Mouse (Mus musculus): ENCODE measurements around the gene Gucy2g. TPM values are rescaled to one million over a fixed set of nuclear protein-coding genes. Genes with fewer than 3 reads are reported as not detected.
A peak's percentile ranks its signal among the peaks of the same experiment; 100 is the strongest.

Gene Gucy2g
- polyA plus RNA-seq, 1 experiment from 2014 or later: 0.08 TPM

- ATAC-seq (ENCODE audit: low FRiP score, low TSS enrichment): no peak
- 86% methylated on average over 5 of the region's 5 CpGs for WGBS
Observed at GRCm38 (mm10) chr19:55247563-55247962, 6.5 kb upstream of the Gucy2g start.

GRCm38 (mm10) chr19:55244791-55245231 lies 3.8 kb upstream of the Gucy2g start:
- WGBS: 30% methylated on average over 7 of the region's 7 CpGs
- H3K9ac ChIP-seq (ENCODE audit: low read length): no peak overlapping the region
- H3K27ac ChIP-seq (replicated peaks): peak overlapping the region; percentile 56; the same call in 1 of the 2 replicates
- no peak overlapping the region for H3K4me3 ChIP-seq (ENCODE audit: low read depth, low read length)
- H3K4me1 ChIP-seq (replicated peaks; ENCODE audit: control insufficient read depth, insufficient read depth): no peaks in the 10 kb centered on the region
- DNase-seq (ENCODE audit: low spot score) (peak; percentile 71), ATAC-seq (ENCODE audit: low FRiP score, low TSS enrichment) (peak; percentile 88)
- H3K9me3 ChIP-seq (ENCODE audit: control insufficient read depth, low read length): no peaks in the 10 kb centered on the region
- no peaks in the 10 kb centered on the region for H3K27me3 ChIP-seq (ENCODE audit: control insufficient read depth, insufficient read depth, low read length)
- H3K4me2 ChIP-seq (replicated peaks; ENCODE audit: low read depth): no peak overlapping the region
- no peaks in the 10 kb centered on the region for H3K36me3 ChIP-seq (ENCODE audit: control insufficient read depth, insufficient read depth, low read length)
- TF ChIP-seq CTCF (IDR thresholded peaks at IDR 0.05; ENCODE audit: low read depth) (peak; percentile 73), EP300 (optimal IDR thresholded peaks at IDR 0.05) (no peak)

More at GRCm38 (mm10) chr19:55247563-55247962, 6.5 kb upstream of the Gucy2g start:
- Histone ChIP-seq H3K9ac (ENCODE audit: low read length) (no peak overlapping the region), H3K27ac (replicated peaks) (no peak overlapping the region), H3K4me2 (replicated peaks; ENCODE audit: low read depth) (no peak overlapping the region), H3K27me3 (ENCODE audit: control insufficient read depth, insufficient read depth, low read length) (no peaks in the 10 kb centered on the region), H3K36me3 (ENCODE audit: control insufficient read depth, insufficient read depth, low read length) (no peaks in the 10 kb centered on the region), H3K9me3 (ENCODE audit: control insufficient read depth, low read length) (no peaks in the 10 kb centered on the region), H3K4me1 (replicated peaks; ENCODE audit: control insufficient read depth, insufficient read depth) (no peaks in the 10 kb centered on the region), H3K4me3 (ENCODE audit: low read depth, low read length) (no peak overlapping the region)
- no peak for TF ChIP-seq CTCF (IDR thresholded peaks at IDR 0.05; ENCODE audit: low read depth)
- no peak for TF ChIP-seq EP300 (optimal IDR thresholded peaks at IDR 0.05)
- DNase-seq (ENCODE audit: low spot score): no peak

- Histone ChIP-seq H3K4me2 (replicated peaks; ENCODE audit: low read depth) (no peak overlapping the region), H3K9ac (ENCODE audit: low read length) (no peak overlapping the region), H3K9me3 (ENCODE audit: control insufficient read depth, low read length) (no peaks in the 10 kb centered on the region), H3K4me3 (ENCODE audit: low read depth, low read length) (no peak overlapping the region), H3K27me3 (ENCODE audit: control insufficient read depth, insufficient read depth, low read length) (no peaks in the 10 kb centered on the region), H3K27ac (replicated peaks) (no peak overlapping the region), H3K36me3 (ENCODE audit: control insufficient read depth, insufficient read depth, low read length) (no peaks in the 10 kb centered on the region), H3K4me1 (replicated peaks; ENCODE audit: control insufficient read depth, insufficient read depth) (no peaks in the 10 kb centered on the region)
- TF ChIP-seq CTCF (IDR thresholded peaks at IDR 0.05; ENCODE audit: low read depth) (no peak), EP300 (optimal IDR thresholded peaks at IDR 0.05) (no peak)
- no peak for ATAC-seq (ENCODE audit: low FRiP score, low TSS enrichment)
- DNase-seq (ENCODE audit: low spot score): no peak
- 55% methylated on average over 6 of the region's 6 CpGs for WGBS
Observed at GRCm38 (mm10) chr19:55239766-55240426, 1.1 kb downstream of the Gucy2g start.

DNA sequence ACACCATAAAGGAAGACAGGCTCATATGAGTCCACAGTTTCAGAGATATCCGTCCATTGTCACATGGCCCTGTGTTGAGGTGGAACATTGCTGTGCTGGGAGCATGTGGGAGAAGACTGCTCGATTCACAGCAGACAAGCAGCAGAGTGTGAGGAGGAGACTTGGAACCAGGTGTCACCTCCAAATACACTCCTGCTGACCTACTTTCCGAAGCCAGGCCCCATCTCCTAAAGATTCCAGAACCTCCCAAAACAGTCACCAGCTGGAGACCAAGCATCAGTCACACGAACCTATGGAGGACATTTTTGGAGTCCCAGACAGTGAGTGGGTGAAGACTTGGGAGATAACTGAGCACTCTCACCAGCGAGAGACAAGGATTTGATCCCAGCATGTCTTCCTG lies 4.5 kb downstream of the Gucy2g start:
- WGBS: 79% methylated on average over 5 of the region's 5 CpGs
- no peaks in the 10 kb centered on the region for H3K36me3 ChIP-seq (ENCODE audit: control insufficient read depth, insufficient read depth, low read length)
- H3K4me1 ChIP-seq (replicated peaks; ENCODE audit: control insufficient read depth, insufficient read depth): no peaks in the 10 kb centered on the region
- H3K9ac ChIP-seq (ENCODE audit: low read length): no peak overlapping the region
- no peak overlapping the region for H3K4me2 ChIP-seq (replicated peaks; ENCODE audit: low read depth)
- no peaks in the 10 kb centered on the region for H3K27me3 ChIP-seq (ENCODE audit: control insufficient read depth, insufficient read depth, low read length)
- TF ChIP-seq CTCF (IDR thresholded peaks at IDR 0.05; ENCODE audit: low read depth) (no peak), EP300 (optimal IDR thresholded peaks at IDR 0.05) (no peak)
- H3K27ac ChIP-seq (replicated peaks): no peak overlapping the region
- H3K4me3 ChIP-seq (ENCODE audit: low read depth, low read length): no peak overlapping the region
- no peaks in the 10 kb centered on the region for H3K9me3 ChIP-seq (ENCODE audit: control insufficient read depth, low read length)
- ATAC-seq (ENCODE audit: low FRiP score, low TSS enrichment) (no peak), DNase-seq (ENCODE audit: low spot score) (no peak)

- no peak overlapping the region for H3K4me2 ChIP-seq (replicated peaks; ENCODE audit: low read depth)
- no peaks in the 10 kb centered on the region for H3K27me3 ChIP-seq (ENCODE audit: control insufficient read depth, insufficient read depth, low read length)
- TF ChIP-seq CTCF (IDR thresholded peaks at IDR 0.05; ENCODE audit: low read depth): no peak
- WGBS: 23% methylated on average over 2 of the region's 2 CpGs
- H3K4me1 ChIP-seq (replicated peaks; ENCODE audit: control insufficient read depth, insufficient read depth): no peaks in the 10 kb centered on the region
- ATAC-seq (ENCODE audit: low FRiP score, low TSS enrichment) (no peak), DNase-seq (ENCODE audit: low spot score) (no peak)
- no peaks in the 10 kb centered on the region for H3K9me3 ChIP-seq (ENCODE audit: control insufficient read depth, low read length)
- H3K27ac ChIP-seq (replicated peaks): no peak overlapping the region
- H3K36me3 ChIP-seq (ENCODE audit: control insufficient read depth, insufficient read depth, low read length): no peaks in the 10 kb centered on the region
- H3K9ac ChIP-seq (ENCODE audit: low read length): no peak overlapping the region
- no peak overlapping the region for H3K4me3 ChIP-seq (ENCODE audit: low read depth, low read length)
Observed at GRCm38 (mm10) chr19:55236026-55236425, 5.0 kb downstream of the Gucy2g start.

- Histone ChIP-seq H3K27me3 (ENCODE audit: control insufficient read depth, insufficient read depth, low read length) (no peaks in the 10 kb centered on the region), H3K4me2 (replicated peaks; ENCODE audit: low read depth) (no peak overlapping the region), H3K4me1 (replicated peaks; ENCODE audit: control insufficient read depth, insufficient read depth) (no peaks in the 10 kb centered on the region), H3K27ac (replicated peaks) (no peak overlapping the region), H3K9me3 (ENCODE audit: control insufficient read depth, low read length) (no peaks in the 10 kb centered on the region), H3K36me3 (ENCODE audit: control insufficient read depth, insufficient read depth, low read length) (no peaks in the 10 kb centered on the region), H3K9ac (ENCODE audit: low read length) (no peak overlapping the region), H3K4me3 (ENCODE audit: low read depth, low read length) (no peak overlapping the region)
- ATAC-seq (ENCODE audit: low FRiP score, low TSS enrichment) (peak; percentile 94), DNase-seq (ENCODE audit: low spot score) (peak; percentile 62)
- 33% methylated on average over 8 of the region's 8 CpGs for WGBS
- TF ChIP-seq EP300 (optimal IDR thresholded peaks at IDR 0.05): no peak
- no peak for TF ChIP-seq CTCF (IDR thresholded peaks at IDR 0.05; ENCODE audit: low read depth)
Observed at GRCm38 (mm10) chr19:55232136-55232535, 8.9 kb downstream of the Gucy2g start.

Measured in stomach, postnatal 0 days (tissue).